Mouse (Mus musculus) spleen, postnatal 36 days (tissue): ENCODE measurements around the gene Snrpb2.

Experiments used
- DNase-seq, 2 experiments: peaks; one replicate each; pipeline ENCODE4 v3.0.0; 2022; ENCODE audit warnings: low spot score in 2 of 2, mixed read lengths in 1 of 2

Gene Snrpb2

DNA sequence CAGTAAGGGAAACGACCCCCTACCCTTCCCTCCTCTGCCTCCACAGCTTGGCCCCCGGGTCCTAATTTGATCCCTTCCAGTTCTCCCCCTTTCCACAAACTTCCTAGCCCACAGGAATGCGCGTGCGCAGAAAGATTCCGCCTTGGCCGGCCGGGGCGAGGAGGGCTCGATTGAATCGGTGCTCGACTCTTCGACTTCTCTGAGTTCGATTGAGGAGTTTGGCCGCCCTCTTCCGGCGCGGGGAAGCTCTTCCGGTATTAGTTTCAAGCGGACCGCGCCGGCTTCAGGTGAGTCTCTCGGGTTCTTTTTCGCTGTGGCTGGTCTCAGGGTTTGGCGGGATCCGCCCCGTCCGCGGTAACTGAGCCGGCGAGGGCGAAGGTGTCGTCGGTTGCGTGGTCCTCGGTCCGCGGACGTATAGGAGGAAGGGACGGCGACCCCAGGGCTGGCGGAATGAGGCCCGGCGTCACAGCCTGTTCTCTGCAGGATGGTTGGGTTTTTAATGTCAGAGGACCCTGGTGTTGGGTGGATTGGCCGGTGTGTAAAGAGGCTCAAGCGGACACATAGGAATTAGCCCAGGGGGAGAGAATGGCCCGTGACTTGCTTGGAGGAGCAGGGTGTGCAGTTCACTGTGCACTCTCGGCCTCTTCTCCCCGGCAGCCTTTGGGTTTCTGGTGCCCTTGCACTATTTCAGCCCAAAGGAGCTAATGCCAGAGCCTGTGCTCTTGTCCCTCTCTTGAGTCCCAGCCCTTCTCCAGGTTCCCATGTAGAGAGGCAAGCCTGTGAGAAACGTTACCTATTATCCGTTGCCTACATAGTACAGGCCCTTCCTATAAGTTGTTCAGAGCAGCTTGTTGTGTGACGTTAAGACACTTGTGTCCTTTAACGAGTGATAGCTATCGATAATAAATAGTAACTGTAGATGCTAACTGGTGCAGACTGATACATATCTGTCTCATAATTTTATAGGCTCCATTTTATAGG lies at the start of gene Snrpb2:
Snrpb2 (plus strand) TSS at position 228 of the 981 bp plus-strand sequence.
- DNase-seq, result peak; percentile 79 to 81

DNA sequence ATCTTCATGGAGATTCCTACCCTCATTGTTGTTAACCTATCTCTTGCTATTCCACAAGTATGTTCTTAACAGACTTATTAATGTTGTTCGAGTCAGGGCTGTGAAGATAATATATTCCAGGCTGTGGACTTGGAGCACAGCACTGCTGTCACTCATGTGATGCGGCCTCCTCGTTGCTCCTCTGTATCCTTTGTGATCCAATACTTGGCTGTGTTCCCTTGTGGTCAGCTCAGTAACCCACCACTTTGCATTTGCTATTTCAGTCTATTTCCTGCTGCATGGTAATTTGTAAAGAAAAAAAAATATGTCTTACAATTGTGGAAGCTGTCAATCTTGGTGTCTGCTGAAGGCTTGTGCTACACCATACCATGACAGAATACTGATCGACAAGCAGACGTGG lies 49.8 kb upstream of the Snrpb2 start:
- no peak for DNase-seq

DNA sequence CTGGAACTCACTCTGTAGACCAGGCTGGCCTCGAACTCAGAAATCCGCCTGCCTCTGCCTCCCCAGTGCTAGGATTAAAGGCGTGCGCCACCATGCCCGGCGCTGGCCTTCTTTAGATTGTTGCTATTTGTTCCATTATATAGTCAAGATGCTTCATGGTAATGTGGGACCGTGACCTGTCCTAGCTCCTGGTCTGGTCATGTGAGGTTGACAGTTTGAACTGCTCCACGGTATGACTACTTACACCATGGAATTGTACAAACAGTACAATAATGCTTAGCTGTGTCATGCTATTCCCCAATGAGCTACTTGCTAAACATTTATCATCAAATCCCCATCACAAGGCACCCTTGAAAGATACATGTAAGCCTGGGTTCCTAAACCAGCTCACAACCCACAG lies 44.8 kb upstream of the Snrpb2 start:
- DNase-seq, result no peak

DNA sequence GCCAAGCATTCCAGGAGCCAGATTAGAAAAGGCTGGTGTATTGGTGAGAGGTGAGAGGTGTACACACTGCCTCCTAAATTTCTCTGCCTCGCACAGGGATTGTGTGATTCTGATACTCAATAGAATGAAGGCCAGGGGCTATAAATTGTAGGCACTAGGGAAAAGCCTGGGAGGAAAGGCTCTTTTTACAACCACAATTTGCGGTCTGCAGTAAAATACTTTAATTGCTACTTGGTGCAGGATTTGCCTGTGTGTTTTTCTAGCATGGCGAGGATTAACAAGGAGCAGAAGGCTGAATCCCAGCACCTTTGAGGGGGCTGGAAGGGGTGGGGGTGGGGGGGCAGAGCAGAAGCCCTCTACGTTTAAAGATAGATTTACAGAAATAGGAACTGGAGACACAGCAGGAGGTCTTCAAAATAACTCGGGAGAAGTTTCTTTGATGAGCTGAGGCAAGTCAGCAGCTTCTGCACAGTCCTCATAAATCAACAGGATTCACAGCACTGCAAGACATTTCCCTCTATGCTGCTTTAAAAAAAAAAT lies 44.2 kb upstream of the Snrpb2 start:
- DNase-seq, result no peak

DNA sequence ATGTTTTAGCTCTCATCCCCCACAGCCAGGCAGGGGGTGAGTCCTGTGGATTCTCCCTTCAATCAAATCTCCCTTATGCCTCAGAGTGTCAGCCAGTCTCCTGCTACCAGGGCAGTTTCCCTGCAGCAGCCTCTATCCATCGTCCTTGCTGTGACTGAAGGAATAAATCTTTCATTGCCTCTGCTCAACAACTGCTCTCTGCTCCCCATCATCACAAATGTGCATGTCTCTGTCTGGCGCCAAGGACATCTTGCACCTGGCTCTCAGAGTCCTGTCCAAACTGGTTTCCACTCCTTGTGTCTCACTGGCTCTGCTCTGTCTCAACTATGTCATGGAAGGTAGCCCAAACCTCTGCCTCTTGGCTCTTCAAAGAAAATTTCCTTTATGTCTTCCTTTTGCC lies 43.1 kb upstream of the Snrpb2 start:
- no peak for DNase-seq

DNA sequence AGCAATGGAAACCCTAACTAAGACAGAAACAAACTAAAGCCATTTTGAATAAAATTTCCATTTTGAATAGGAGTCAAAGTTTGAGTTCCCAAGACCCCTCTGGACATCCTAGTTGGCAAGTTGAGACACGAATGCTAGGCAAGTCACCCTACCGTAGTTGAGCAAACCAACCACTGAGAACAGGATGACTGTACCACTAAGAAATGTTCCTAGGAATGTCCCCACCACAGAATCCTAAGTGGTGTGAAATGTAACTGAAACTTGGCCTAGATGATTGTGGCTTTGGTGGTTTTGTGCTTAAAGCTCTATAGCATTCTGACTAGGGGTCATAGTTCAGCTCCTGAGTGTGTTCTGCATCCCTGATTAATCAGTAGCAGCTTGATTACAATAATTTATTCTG lies 39.5 kb upstream of the Snrpb2 start:
- no peak for DNase-seq

DNA sequence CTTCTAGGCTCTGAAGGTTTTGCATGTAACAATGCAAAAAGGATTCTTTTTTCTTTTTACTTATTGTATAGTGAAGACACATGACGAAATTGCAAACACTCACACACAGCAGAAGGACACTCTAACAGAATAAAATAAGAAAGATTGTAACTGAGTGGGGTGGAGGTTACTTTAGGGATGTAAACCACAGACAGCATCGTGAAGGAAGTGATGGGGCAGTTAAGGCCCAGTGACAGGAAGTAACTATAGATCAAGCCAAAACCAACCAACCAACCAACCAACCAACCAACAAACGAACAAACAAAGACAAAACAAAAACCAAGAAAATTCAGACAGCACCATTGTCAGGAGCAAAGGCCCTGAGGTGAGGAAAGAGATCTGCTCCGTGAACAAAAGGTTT lies 38.6 kb upstream of the Snrpb2 start:
- DNase-seq, result no peak

DNA sequence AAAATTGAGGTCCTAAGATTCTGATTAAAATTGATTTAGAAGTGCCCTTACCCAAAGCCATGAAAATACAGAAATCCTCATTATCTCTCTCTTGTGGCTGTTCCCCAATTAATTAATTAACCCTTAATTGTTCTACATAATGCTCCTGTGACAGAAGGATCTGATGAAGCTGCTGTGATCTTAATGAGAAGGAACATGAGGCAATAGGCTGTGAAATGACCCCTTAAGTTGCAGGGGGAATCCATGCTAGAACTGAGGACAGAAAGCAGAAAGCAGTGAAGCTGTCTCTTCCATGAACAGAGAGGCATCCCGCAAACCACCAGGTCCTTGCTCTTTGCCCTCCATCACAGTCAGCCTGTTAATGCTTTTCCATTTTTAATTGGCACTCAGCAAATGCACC lies 31.6 kb upstream of the Snrpb2 start:
- DNase-seq, result no peak

DNA sequence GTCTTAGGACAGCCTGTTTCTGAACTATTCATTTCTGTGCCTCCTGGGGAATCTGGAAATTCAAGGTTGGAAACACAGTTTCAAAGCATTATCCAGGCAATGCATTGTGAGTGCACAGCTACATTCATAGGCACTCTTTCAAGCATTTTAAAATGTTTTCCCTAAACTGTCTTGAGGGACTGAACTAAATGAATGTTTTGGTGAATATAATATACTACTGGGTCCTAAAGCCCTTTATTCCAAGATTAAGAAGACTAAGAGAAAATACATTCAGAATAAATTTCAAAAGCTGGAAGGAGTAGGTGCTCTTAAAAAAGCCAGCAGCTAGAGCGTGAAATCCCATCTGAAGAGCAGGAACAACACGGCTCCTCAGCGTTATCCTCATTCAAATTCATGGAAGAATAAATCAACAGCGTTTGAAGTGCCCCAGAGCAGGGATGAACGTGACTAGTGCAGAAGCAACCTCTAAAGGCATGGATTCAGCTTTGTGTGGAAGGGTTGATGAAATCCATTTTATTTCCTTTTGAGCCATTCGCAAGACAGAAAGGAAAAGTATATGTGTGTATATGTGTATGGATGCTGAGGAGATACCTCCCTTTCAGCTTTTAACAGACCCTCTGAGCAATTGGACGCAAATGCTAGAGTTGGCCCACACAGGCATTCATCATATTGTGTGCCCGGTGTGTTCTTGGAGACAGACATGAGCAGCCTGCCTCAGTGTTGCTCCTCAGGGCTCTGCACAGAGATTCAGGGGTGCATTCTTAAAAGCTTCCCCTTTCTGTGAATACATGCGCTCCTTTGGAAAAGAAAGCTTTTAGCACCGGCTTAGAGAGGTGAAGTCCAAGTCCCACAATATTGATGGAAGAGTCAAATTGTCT lies 30.2 kb upstream of the Snrpb2 start:
- DNase-seq, result no peak

DNA sequence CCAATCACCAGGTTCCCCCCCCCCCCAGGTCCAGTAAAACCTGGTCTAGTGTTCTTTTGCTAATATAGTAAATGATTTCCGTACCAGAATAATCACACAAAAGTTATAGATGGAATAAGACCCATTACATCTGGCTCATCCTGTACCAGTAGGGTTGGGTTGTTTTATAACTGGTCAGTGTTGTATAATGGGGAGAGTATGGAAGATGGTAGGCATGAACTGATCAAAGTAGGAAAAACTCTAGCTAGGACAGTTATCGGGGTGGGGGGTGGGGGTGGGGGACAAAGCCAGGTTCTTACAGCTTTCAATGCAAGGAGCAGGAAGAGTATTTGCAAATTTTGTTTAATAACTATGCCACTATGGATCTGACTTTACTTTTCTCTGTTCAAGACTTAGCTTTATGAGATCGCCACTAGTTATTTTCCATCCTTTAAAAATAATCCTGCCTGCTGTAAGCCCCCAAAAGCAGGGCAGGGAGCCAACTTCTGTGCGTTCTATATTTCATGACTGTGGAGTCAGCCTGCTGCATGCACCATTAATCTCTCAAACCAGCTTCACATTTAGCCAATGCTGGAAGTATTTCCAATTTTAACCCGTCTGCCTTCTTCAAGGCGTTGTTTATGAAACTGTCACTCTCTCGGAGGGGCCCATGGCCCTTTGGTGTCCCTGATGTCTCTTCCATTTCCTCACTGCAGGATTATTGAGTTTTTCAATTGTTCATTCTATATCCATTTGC lies 28.3 kb upstream of the Snrpb2 start:
- DNase-seq, result no peak

DNA sequence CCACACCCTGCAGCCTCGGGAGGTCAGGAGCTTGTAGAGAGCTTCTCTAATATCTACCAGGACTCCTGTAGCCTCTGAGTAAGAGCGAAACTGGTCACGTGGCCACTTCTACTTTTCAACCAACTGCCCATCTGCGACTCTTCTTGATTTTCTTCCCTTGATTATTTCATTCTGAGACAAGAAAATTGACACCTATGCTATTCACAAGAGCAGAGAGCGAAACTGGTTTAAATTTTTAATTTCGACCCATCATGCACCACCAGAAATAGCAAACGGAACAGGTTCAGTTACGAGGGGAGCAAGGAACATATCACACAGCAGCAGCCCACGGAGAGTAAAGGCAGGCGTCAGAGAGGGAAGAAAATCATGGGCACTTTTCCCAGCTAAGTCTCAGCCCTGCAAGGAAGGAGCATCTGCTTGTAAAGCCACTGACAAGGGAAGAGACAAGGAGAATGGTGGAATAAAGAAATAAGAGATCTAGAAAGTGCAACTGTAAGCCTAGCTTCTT lies 27.7 kb upstream of the Snrpb2 start:
- no peak for DNase-seq

DNA sequence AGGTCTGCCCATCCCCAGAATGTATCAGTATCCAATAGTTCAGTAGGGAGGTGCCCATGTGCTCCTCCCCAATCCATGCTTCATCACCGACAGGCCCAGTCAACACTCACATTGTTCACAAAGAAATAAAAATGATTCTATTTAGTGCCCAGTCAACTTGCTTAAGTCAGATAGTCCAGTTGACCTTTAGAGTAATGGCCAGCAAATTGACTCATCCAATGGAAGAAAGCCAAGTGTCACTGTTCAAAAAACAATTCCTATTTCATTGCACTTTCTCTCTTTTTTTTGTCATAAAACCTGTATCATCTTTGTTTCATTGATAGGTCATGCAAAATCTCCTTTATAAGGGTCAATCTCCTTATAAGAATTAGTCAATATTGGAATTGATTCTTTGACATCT lies 21.2 kb upstream of the Snrpb2 start:
- no peak for DNase-seq

DNA sequence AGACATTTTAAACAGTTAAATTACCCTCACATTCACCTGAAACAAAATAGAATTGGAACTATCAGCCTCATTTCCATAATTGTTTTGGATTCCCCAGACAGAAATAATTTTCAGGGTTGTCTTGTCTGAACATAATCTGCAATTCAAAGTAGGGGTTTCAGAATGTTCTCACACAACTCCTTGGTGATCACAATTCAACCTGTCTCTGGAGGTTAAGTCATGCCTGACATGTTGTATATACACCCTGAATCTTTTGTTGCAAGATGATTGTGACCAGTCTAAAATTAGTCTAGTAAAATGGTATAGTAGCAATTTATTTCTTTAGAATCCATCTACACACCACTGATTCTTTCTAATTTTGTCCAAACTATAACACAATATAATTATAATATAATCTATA lies 7.6 kb upstream of the Snrpb2 start:
- no peak for DNase-seq

DNA sequence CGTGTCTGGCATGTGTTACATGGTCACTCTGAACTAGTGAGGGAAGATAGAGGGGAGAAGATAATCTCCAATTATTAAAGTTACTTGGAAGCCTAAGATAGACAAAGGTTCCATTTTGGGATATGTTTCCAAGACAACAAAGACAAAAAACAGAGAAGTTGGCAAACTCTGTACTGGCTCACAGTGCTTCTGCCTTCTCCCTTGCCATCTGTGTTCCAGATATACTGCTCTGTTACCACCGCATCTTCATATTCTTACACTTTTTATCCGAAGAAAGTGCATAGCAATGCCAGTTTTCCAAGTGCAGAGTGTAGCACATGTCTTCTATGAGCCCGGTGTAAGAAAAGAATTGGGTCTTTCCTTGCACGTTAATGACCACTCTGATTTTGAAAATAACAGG lies 6.1 kb upstream of the Snrpb2 start:
- DNase-seq, result no peak

DNA sequence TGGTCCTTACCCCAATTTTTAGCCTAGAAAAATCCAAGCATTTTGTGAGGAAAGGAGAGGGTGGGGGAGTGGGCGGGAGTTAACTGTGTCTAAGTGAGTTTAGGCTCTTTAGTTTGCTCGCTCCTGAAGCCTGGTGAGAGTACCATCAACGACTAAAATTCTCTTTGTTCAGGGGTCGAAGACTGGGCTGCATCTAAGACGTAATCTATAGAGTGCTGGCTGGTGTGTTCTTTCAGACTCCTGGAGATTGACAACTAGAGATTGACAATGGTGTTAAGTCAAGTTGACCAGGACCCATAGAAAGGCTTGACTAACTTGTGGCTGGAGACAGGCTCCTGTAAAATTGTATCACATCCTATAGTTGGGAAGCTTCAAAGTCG lies 417 bp upstream of the Snrpb2 start:
- no peak for DNase-seq

DNA sequence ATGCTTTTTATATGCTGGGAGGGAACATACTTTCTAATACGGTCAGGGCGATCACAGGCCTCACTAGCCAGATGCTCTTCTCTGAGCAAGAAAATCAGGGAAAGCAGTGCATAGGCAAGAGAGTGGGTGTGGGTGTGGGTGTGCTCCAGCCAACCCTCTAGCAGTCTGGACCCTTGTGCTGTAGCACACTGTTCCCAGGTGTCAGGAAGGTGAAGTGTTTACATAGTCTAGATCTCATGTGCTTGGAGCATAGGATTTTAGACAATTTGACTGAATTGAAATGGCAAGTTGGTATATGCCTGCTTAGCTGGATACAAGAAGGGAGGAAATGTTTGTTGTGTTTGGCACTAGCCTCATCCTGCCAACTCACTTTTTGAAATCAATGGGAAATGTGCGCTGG lies 3.1 kb downstream of the Snrpb2 start:
- no peak for DNase-seq

DNA sequence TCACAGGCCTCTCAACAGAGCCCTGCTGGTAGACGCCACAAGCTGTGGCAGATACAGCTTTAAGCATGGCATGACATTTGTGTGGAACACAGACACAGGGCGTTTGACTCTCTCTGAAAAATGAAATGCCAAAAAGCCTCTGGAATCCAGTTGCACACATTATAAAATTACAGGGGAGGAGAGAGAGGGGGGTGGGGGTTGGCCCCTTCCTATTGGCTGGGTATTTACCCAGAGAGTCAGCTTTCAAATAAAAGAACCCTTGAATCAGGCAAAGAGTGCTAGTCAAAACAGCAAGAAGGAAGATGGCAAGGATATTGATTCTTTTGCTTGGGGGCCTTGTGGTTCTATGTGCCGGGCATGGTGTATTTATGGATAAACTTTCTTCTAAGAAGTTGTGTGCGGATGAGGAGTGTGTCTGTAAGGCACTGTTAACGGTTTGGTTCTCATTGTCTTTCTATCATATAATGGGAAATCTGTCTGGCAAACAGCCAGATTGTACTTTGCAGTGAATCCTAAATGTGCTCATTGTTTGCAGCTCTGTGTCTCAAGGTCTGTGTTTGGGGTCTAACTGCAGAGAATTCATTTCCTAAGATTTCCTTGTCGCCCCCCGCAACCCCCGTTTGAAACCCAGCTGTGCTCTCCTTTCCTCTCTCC lies 15.5 kb downstream of the Snrpb2 start, which contains the start of gene Otor:
Otor (plus strand) TSS at position 276 of the 654 bp plus-strand sequence.
- no peak for DNase-seq

DNA sequence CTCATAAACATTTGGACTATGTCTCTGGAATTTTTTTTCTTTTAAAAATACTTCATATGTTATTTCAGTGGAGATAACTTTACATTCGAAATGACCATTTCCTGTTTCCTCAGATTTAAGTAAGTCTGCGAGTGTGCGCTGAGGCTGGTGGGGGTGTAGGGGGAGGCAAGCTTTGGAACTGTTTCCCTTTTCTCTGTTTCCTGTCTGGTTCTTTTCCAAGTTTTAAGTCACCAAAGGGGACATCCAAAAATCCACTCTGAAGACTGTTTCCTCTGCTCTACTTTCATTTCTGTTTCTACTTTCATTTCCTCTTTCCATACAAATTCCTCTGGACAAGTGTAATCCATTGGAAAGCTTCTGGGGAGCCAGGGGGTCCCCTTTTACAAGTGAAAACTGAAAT lies 18.9 kb downstream of the Snrpb2 start:
- DNase-seq, result peak in 1 of 2 experiments; percentile 12

DNA sequence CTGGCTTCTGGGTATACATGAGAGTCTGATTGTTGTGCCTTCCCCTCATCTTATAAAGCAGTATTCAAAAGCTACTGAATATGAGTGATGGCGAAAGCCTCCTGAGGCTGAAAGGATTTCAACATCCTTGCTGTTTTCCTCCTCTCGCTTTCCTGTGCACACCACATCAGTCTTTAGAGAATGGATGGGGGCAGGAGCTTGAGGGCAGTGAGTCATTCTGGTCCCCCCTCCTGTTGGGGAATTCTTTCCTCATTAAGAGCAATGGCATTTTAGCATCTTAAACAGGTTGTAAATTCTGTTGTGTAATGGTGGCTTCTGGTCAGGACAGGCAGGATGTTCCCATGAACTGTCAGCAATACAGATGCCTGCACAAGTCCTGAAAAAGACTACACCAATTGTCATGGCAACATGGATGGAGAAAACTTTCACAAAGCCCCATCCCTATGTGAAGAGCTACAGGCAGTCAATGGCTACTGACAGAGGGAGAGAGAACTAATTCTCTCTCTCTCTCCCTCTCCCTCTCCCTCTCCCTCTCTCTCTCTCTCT lies 22.1 kb downstream of the Snrpb2 start:
- DNase-seq, result no peak

DNA sequence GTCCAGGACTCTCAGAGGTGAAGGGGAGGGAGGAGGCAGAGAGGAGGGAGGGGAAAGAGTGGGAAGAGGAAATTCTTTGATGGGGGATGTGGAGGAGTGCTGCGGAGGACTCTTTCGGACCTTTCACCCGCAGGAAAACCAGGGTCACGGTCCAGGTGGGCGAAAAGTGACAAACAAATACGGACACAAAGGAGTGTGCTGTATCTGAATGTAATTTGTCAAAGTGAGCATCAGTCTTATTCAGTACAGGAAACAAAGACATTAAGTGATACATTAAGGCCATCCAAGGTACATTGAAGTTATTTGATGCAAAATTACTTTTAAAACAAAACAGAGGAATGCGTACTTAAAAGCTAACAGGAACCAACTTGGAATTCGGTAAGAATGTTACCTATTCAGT lies 27.0 kb downstream of the Snrpb2 start:
- no peak for DNase-seq

DNA sequence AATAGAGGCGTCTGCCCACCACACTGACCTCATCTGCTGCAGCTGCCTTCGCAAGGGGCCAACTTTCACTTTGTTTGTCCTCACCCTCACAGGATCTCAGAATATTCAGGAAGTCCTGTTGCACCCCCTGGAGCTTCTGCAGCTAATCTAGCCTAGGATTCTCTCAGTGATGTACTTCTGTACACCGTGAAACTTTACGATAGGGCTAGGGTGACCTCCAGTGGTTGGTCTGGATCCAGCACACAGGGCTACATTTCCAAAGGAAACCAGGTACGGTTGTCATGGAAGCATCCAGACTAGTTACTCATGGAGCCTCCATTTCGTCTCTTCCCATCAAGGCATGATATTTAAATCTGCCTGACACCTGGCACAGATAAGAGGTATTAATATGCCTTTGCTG lies 30.9 kb downstream of the Snrpb2 start:
- peak in 1 of 2 experiments; percentile 1 for DNase-seq
